Mouse (Mus musculus): ENCODE results near the gene Pgp. TPM values are rescaled to one million over a fixed set of nuclear protein-coding genes. Genes with fewer than 3 reads are reported as not detected.
A peak's percentile ranks its signal among the peaks of the same experiment; 100 is the strongest.
"Not testable (repeated sequence)": the region's sequence is repeated elsewhere in the genome, so short reads cannot be mapped to it uniquely, and the experiment has no call there.

The Pgp gene
- polyA plus RNA-seq, 1 experiment from 2014 or later: 64.1 TPM

DNA sequence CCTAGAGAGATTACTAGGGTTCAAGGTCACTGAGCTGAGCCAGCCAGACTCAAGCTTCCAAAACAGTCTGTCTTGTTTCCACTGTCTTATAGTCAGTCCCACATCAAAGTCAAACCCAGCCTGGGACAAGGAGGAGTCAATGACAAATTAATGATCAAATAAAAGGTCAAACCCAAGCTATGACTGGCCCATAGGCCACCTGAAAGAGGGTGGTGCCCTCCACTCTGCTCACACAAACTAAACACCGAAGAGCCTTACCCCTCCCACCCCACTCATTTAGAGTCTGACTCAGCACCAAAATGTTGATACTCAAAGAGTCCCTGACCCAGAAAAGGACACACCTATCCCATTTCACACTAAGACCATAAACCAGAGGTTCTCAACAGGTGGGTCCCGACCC, 16.8 kb upstream of the Pgp start:
- ATAC-seq (ENCODE audit: insufficient number of reproducible peaks, low FRiP score, low TSS enrichment, low read depth) (no peak), DNase-seq (ENCODE audit: low spot score) (no peak)
- no peak overlapping the region for H3K4me2 ChIP-seq (ENCODE audit: low read depth, severe bottlenecking)
- H3K27me3 ChIP-seq (ENCODE audit: control insufficient read depth, insufficient read depth, low read length): no peaks in the 10 kb centered on the region
- H3K9me3 ChIP-seq (ENCODE audit: control insufficient read depth, low read length): no peaks in the 10 kb centered on the region
- H3K27ac ChIP-seq (replicated peaks; ENCODE audit: low read depth, low read length): no peak overlapping the region
- H3K9ac ChIP-seq (ENCODE audit: low read length): no peak overlapping the region
- no peak overlapping the region for H3K4me3 ChIP-seq (ENCODE audit: low read depth, low read length)
- peaks cover 8% of the 10 kb centered on the region; the same call in 1 of the 2 replicates for H3K36me3 ChIP-seq (ENCODE audit: control insufficient read depth, insufficient read depth, low read length)
- WGBS: 86% methylated on average over 2 of the region's 2 CpGs
- no peaks in the 10 kb centered on the region; the same call in 1 of the 2 replicates for H3K4me1 ChIP-seq (ENCODE audit: control insufficient read depth, insufficient read depth, low read length)

DNA sequence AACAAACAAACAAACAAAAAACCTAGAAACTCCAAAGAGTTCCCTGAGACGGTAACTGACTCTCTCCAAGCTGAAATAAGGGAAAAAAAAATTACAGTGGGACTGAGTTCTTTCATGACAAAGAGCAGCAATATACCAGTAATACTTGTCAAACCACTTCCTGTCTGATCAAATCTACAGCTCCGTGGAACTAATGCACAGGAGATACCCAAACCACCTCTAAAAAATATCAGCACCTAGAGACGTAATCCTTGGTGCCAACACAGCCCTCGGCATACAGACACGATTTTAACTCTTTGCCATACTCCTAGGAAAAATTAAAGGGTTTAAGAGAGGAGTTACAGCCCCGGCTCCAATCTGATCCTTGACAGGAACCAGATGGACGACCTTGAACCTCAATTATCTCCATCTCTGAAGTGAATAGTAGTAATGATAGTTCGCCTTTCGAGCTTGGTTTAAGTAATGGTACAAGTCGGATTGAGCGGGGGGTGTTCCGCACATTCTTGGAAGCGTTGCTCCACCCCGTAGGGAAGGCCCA, 15.9 kb upstream of the Pgp start:
- Histone ChIP-seq H3K4me1 (ENCODE audit: control insufficient read depth, insufficient read depth, low read length) (no peaks in the 10 kb centered on the region; the same call in 1 of the 2 replicates), H3K4me3 (ENCODE audit: low read depth, low read length) (peak overlapping the region; percentile 83), H3K9ac (ENCODE audit: low read length) (peak overlapping the region; percentile 87), H3K36me3 (ENCODE audit: control insufficient read depth, insufficient read depth, low read length) (peaks cover 4% of the 10 kb centered on the region; the same call in 1 of the 2 replicates), H3K4me2 (ENCODE audit: low read depth, severe bottlenecking) (peak overlapping the region; percentile 81), H3K27me3 (ENCODE audit: control insufficient read depth, insufficient read depth, low read length) (no peaks in the 10 kb centered on the region), H3K27ac (replicated peaks; ENCODE audit: low read depth, low read length) (peak overlapping the region; percentile 90), H3K9me3 (ENCODE audit: control insufficient read depth, low read length) (no peaks in the 10 kb centered on the region)
- DNase-seq (ENCODE audit: low spot score): no peak
- no peak for ATAC-seq (ENCODE audit: insufficient number of reproducible peaks, low FRiP score, low TSS enrichment, low read depth)
- 7% methylated on average over 14 of the region's 14 CpGs for WGBS

DNA sequence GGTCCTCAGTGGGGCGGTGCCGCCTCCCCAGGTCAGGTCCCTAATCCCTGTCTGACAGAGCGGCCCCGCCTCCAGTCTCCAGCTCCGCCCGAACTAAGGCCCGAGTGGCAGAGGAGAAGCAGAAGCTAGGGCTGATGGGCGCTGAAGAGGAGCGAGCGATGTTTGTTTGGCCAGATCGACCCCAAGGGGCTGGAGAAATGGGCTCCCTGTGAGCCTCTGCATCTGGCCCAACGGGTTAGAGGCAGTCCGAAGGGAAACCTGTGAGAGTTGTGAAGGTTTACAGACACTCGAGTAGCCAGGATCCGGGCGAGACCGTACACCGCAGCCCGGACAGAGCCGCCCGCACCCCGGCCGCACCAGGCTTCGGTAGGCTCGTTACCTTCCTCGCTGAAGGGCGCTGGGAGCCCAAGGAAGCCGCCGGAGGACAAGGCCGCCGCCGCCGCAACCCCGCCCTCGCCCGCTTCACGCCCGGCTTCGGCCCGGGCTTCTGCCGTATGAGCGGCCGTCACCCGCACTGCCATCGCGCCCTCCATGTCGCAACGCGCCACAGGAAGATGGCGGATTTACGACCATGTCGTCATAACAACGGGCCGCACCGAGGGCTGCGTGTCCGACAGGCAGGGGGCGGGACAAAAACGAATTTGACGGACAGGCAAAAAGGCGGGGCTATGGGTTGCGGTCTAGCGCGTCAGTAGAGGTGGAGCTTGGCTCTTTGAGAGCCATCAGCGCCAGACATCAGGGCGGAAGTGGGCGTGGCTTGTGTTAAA, 15.3 kb upstream of the Pgp start:
- under 1% methylated on average over 66 of the region's 67 CpGs for WGBS
- Histone ChIP-seq H3K9me3 (ENCODE audit: control insufficient read depth, low read length) (no peaks in the 10 kb centered on the region), H3K4me3 (ENCODE audit: low read depth, low read length) (peak overlapping the region; percentile 83), H3K9ac (ENCODE audit: low read length) (peak overlapping the region; percentile 87), H3K4me1 (ENCODE audit: control insufficient read depth, insufficient read depth, low read length) (no peaks in the 10 kb centered on the region; the same call in 1 of the 2 replicates), H3K36me3 (ENCODE audit: control insufficient read depth, insufficient read depth, low read length) (no peaks in the 10 kb centered on the region; the same call in 1 of the 2 replicates), H3K27ac (replicated peaks; ENCODE audit: low read depth, low read length) (peak overlapping the region; percentile 90), H3K4me2 (ENCODE audit: low read depth, severe bottlenecking) (peak overlapping the region; percentile 81), H3K27me3 (ENCODE audit: control insufficient read depth, insufficient read depth, low read length) (no peaks in the 10 kb centered on the region)
- DNase-seq (ENCODE audit: low spot score) (peak; percentile 100), ATAC-seq (ENCODE audit: insufficient number of reproducible peaks, low FRiP score, low TSS enrichment, low read depth) (peak; percentile 92)

DNA sequence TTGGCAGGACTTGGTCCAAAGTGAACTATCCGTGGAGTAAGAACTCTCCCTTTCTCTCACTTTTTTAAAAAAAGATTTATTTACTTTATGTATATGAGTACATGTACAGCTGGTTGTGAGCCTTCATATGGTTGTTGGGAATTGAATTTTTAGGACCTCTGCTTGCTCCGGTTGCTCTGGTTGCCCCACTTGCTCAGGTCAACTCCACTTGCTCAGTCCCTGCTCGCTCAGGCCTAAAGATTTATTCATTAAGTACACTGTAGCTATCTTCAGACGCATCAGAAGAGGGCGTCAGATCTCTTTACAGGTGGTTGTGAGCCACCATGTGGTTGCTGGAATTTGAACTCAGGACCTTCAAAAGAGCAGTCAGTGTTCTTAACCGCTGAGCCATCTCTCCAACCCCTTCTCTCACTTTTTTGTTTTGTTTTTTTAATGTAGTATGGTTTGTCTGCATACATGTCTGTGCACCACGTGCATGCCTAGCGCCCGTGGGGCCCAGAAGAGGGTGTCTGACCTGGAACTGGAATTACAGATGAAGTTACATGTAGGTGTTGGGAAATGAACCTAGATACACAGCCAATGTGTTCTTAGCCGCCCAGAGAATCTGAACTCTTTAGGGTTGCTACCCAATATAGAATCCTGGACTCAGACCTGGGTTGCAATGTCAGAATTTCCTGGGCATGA, 14.5 kb upstream of the Pgp start:
- WGBS: 57% methylated on average over 10 of the region's 10 CpGs
- not testable (repeated sequence) for H3K4me2 ChIP-seq (ENCODE audit: low read depth, severe bottlenecking); H3K36me3 ChIP-seq (ENCODE audit: control insufficient read depth, insufficient read depth, low read length); ATAC-seq (ENCODE audit: insufficient number of reproducible peaks, low FRiP score, low TSS enrichment, low read depth); H3K27ac ChIP-seq (replicated peaks; ENCODE audit: low read depth, low read length); H3K9me3 ChIP-seq (ENCODE audit: control insufficient read depth, low read length); H3K27me3 ChIP-seq (ENCODE audit: control insufficient read depth, insufficient read depth, low read length); H3K9ac ChIP-seq (ENCODE audit: low read length); H3K4me1 ChIP-seq (ENCODE audit: control insufficient read depth, insufficient read depth, low read length); DNase-seq (ENCODE audit: low spot score)
- H3K4me3 ChIP-seq (ENCODE audit: low read depth, low read length): peak overlapping the region; percentile 83; the same call in 1 of the 2 replicates

DNA sequence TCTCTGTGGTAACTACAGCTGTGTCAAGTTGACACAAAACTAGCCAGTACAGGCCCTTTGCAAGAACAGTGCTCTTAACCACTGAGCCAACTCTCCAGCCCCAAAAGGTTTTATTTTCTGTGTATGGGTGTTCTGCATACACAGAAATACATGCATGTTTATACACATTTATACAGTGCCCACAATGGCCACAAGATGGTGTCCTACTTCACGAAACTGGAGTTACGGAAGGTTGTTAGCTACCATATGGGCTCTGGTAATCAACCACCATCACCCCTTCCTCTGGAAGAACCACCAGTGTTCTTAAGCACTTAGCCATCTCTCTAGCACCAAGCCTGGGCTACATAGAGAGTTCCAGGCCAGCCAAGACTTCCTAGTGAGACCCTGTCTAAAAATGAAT, 8.6 kb upstream of the Pgp start:
- H3K4me2 ChIP-seq (ENCODE audit: low read depth, severe bottlenecking): no peak overlapping the region
- H3K27me3 ChIP-seq (ENCODE audit: control insufficient read depth, insufficient read depth, low read length): no peaks in the 10 kb centered on the region
- no peaks in the 10 kb centered on the region for H3K9me3 ChIP-seq (ENCODE audit: control insufficient read depth, low read length)
- no peak overlapping the region for H3K9ac ChIP-seq (ENCODE audit: low read length)
- ATAC-seq (ENCODE audit: insufficient number of reproducible peaks, low FRiP score, low TSS enrichment, low read depth) (no peak), DNase-seq (ENCODE audit: low spot score) (no peak)
- H3K4me3 ChIP-seq (ENCODE audit: low read depth, low read length): no peak overlapping the region
- H3K36me3 ChIP-seq (ENCODE audit: control insufficient read depth, insufficient read depth, low read length): no peaks in the 10 kb centered on the region
- 65% methylated on average over 2 of the region's 2 CpGs for WGBS
- no peaks in the 10 kb centered on the region for H3K4me1 ChIP-seq (ENCODE audit: control insufficient read depth, insufficient read depth, low read length)
- no peak overlapping the region for H3K27ac ChIP-seq (replicated peaks; ENCODE audit: low read depth, low read length)

DNA sequence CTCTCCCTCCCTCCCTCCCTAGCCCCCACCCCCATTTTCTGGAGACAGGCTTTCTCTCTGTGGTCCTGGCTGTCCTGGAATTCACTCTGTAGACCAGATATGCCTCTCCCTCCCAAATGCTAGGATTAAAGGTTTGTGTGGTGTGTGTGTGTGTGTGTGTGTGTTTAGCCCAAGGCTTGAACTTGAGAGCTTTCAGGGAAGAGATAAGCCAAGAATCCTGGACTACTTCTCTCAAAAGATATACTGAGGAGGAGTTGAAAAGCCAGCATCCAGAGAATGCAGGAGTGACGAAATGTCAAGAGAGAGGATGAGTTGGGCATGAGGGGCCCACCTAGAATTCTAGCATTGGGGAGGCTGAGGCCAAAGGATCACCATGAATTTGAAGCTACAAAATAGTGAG, 7.3 kb upstream of the Pgp start:
- DNase-seq (ENCODE audit: low spot score) (no peak), ATAC-seq (ENCODE audit: insufficient number of reproducible peaks, low FRiP score, low TSS enrichment, low read depth) (no peak)
- Histone ChIP-seq H3K4me3 (ENCODE audit: low read depth, low read length) (no peak overlapping the region), H3K27me3 (ENCODE audit: control insufficient read depth, insufficient read depth, low read length) (no peaks in the 10 kb centered on the region), H3K27ac (replicated peaks; ENCODE audit: low read depth, low read length) (no peak overlapping the region), H3K9ac (ENCODE audit: low read length) (no peak overlapping the region), H3K9me3 (ENCODE audit: control insufficient read depth, low read length) (no peaks in the 10 kb centered on the region), H3K4me2 (ENCODE audit: low read depth, severe bottlenecking) (no peak overlapping the region), H3K36me3 (ENCODE audit: control insufficient read depth, insufficient read depth, low read length) (no peaks in the 10 kb centered on the region), H3K4me1 (ENCODE audit: control insufficient read depth, insufficient read depth, low read length) (no peaks in the 10 kb centered on the region)
- WGBS: 91% methylated on average over 1 of the region's 1 CpGs

DNA sequence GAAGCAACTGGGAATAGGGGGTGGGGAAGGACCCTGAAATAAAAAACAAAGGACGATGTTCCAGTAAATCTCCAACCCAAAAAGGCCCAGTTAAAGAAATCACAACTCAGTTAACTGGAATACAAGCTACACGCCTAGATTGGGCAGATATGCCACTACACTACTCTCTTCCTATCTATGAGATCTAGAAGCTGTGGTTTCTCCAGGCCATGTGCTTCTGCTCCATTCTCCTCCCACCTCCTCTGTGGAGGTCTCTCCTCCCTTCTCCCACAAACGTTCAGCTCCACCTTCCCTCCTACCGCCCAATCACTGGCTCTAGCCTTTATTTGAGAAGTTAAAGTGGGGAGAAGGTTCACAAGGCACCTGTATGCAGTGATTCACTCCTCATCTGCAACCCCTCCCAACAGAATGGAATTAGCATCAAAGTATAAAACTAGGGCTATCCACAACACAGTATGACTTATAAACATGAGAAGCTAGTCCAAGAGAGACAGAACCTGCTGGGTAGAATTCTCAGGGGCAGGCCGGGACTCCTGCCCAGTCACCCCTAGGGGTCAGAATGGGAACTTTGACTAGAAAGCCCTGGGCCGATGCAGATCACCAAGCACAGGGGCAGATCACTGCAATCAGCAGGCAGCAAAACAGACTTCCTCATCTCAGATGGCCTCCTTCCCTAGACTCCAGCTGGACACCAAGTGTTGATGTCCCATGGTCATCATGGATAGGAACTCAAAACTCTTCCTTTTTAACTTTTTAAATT, 6.6 kb upstream of the Pgp start:
- no peak for DNase-seq (ENCODE audit: low spot score)
- Histone ChIP-seq H3K36me3 (ENCODE audit: control insufficient read depth, insufficient read depth, low read length) (no peaks in the 10 kb centered on the region), H3K27ac (replicated peaks; ENCODE audit: low read depth, low read length) (no peak overlapping the region), H3K4me1 (ENCODE audit: control insufficient read depth, insufficient read depth, low read length) (no peaks in the 10 kb centered on the region), H3K4me3 (ENCODE audit: low read depth, low read length) (no peak overlapping the region), H3K9ac (ENCODE audit: low read length) (no peak overlapping the region), H3K4me2 (ENCODE audit: low read depth, severe bottlenecking) (no peak overlapping the region), H3K27me3 (ENCODE audit: control insufficient read depth, insufficient read depth, low read length) (no peaks in the 10 kb centered on the region), H3K9me3 (ENCODE audit: control insufficient read depth, low read length) (no peaks in the 10 kb centered on the region)
- no peak for ATAC-seq (ENCODE audit: insufficient number of reproducible peaks, low FRiP score, low TSS enrichment, low read depth)
- 60% methylated on average over 6 of the region's 6 CpGs for WGBS

DNA sequence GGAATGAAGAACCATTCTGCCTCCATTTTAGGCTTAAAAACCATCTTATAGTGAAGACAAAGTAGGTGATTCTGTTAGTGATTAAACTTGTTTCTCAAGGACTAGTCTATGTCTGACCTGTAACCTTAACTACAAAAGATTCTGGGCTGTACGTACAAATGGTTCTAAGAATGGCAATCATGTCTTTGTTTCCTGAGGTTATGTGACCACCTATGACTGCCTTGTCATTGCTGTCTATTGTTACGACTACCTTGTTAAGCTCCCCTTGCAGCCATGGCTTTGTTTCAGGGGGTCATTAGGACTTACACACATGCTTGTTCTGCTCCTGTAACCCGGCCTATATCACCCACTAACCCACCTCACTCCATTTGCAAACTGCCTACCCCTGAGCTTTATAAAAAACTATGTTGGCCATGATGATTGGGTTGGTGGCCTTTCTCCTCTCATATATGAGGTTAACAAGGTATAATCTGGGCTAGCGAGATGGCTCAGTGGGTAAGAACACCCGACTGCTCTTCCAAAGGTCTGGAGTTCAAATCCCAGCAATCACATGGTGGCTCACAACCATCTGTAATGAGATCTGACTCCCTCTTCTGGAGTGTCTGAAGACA, 1.5 kb upstream of the Pgp start:
- ATAC-seq (ENCODE audit: insufficient number of reproducible peaks, low FRiP score, low TSS enrichment, low read depth): no peak
- no peak for DNase-seq (ENCODE audit: low spot score)
- Histone ChIP-seq H3K27me3 (ENCODE audit: control insufficient read depth, insufficient read depth, low read length) (no peaks in the 10 kb centered on the region), H3K4me3 (ENCODE audit: low read depth, low read length) (no peak overlapping the region), H3K27ac (replicated peaks; ENCODE audit: low read depth, low read length) (no peak overlapping the region), H3K4me2 (ENCODE audit: low read depth, severe bottlenecking) (no peak overlapping the region), H3K36me3 (ENCODE audit: control insufficient read depth, insufficient read depth, low read length) (no peaks in the 10 kb centered on the region), H3K4me1 (ENCODE audit: control insufficient read depth, insufficient read depth, low read length) (peaks cover 12% of the 10 kb centered on the region), H3K9me3 (ENCODE audit: control insufficient read depth, low read length) (no peaks in the 10 kb centered on the region), H3K9ac (ENCODE audit: low read length) (no peak overlapping the region)
- WGBS: 94% methylated on average over 5 of the region's 5 CpGs
